21 mouse cellular contexts compared by ENCODE assay signal in the genomic region with DNA sequence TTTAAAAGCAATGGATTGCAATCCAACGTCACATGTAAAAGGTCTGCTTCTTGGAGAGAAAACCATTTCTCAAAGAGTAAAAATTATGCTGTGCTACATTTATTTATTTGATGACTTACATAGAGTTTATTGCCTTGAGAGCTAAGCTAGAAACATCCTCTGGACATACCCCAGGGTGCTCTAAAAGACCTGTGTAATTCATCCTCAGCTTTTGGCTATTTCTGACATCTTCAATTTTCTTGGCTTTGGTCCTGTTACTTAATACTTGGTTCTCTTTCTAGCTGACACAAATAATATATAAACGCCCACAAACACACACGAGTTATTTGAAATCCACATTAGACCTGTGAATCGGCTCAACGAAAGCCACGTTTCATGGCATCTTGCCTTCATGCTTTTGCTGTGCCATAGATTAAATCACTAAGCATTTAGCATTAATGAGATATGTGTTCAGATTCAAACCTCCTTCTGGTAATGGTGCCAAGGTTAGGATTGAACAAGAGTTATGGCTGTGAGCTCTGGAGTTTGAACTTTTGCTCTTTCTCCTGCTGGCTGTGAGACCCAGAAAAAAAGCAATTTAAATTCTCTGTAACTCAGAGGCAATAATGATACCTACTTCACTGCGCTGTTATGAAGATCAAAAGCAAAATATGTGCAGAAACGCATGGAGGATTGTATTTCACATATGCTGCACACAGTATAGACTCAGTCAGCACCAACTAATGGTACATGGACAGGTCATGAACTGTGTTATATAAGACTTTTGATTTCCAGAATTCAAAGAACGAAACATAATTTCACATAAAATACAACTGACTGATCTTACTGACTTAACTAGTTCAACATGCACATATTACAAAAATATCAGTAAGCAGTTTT.
"Had no signal": no experiment of that assay in that cellular context is flagged by ENCODE, and none has a peak within 500 bp of the region (broad histone marks: within the 10 kb centered on the region; RNA-seq: fewer than 3 reads in every experiment).

No protein-coding gene starts in this region.

- H3K9me3 ChIP-seq: midbrain, embryonic 10.5 days; midbrain, embryonic 12.5 days; neural tube, embryonic 13.5 days; neural tube, embryonic 15.5 days; stomach, embryonic 15.5 days had no signal

- H3K4me3 ChIP-seq: midbrain, embryonic 10.5 days; midbrain, embryonic 12.5 days; myocyte; neural tube, embryonic 13.5 days; neural tube, embryonic 15.5 days; stomach, embryonic 15.5 days had no signal

- H3K4me2 ChIP-seq: lung, embryonic 14.5 days; midbrain, embryonic 12.5 days; neural tube, embryonic 13.5 days; neural tube, embryonic 15.5 days; stomach, embryonic 15.5 days had no signal

- H3K4me1 ChIP-seq: midbrain, embryonic 10.5 days; midbrain, embryonic 12.5 days; neural tube, embryonic 13.5 days; neural tube, embryonic 15.5 days; stomach, embryonic 15.5 days had no signal

- DNase-seq: lung, adult 18-20 months; lung, embryonic 14.5 days; lung, postnatal 10 days; lung, postnatal 4 days; midbrain, embryonic 14.5 days; retina, postnatal 1 day; right cerebral cortex, adult 18-20 months; right cerebral cortex, postnatal 25 days; right cerebral cortex, postnatal 4 days; spleen, adult 18-20 months; thymus, adult 2 months; thymus, postnatal 25 days; thymus, postnatal 4 days had no signal

- H3K27me3 ChIP-seq: midbrain, embryonic 12.5 days; neural tube, embryonic 13.5 days; neural tube, embryonic 15.5 days; stomach, embryonic 15.5 days had no signal

- ATAC-seq: midbrain, embryonic 16.5 days had no signal

- H3K36me3 ChIP-seq: midbrain, embryonic 10.5 days; midbrain, embryonic 12.5 days; neural tube, embryonic 13.5 days; neural tube, embryonic 15.5 days; stomach, embryonic 15.5 days had no signal

- H3K9ac ChIP-seq: lung, embryonic 14.5 days; midbrain, embryonic 12.5 days; neural tube, embryonic 13.5 days; neural tube, embryonic 15.5 days; stomach, embryonic 15.5 days had no signal

- H3K27ac ChIP-seq: midbrain, embryonic 10.5 days; midbrain, embryonic 12.5 days; neural tube, embryonic 13.5 days; neural tube, embryonic 15.5 days; stomach, embryonic 15.5 days; stomach, postnatal 0 days had no signal
